Mouse (Mus musculus): ENCODE results near the gene Rab11fip5.

DNA sequence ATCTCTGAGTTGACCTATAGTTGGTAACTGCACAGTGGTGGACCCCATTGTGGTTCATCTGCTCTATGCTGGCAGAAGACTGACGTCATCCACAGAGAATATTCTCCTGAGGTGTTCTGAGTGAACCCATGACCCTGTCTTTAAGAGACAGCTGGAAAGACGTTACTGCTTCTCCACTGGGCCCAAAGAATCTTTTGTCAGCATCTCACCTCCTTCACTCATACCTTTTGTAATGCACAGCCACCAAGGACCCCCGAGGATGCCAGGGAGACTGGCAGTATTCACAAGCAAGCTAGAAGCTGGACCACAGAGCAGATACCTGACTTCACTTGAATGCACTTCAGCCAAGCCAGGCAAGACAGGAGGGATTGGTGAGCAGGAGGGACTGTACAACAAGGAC is 39.1 kb downstream of the Rab11fip5 start:
- TF ChIP-seq CTCF (IDR thresholded peaks at IDR 0.05; ENCODE audit: borderline replicate concordance, control insufficient read depth, extremely low read depth, insufficient read depth, low read length, poor library complexity) (no peak), POLR2A (IDR thresholded peaks at IDR 0.05; ENCODE audit: control insufficient read depth, extremely low read depth, insufficient read depth, low read length, poor library complexity) (no peak)

Measured in thymus, adult 2 months (tissue).